Mouse (Mus musculus): Measurements from ENCODE around the gene Gm8882.
"Not testable (repeated sequence)": the region's sequence is repeated elsewhere in the genome, so short reads cannot be mapped to it uniquely, and the experiment has no call there.

The Gm8882 gene

DNA sequence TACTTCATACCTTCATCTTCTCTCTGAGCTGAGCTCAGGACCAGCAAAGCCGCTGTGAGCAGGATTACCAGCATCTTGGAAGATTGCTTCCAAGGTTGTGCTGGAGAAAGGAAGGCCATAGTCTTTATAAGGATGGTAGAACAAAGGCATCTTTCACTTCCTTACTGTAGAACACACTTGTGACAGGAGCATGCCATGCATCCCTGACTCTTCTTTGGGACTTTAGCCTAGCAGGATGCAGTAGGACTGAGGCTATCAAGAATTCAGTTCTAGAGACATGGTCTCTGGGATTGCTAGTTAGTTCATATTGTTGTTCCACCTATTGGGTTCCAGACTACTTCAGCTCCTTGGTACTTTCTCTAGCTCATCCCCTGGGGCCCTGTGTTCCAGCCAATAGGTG is at the start of gene Gm8882:
TSS of gene Gm8882 (minus strand) at position 101 of the 400 bp plus-strand sequence.
- DNase-seq (ENCODE audit: low spot score): not testable (repeated sequence)

GRCm38 (mm10) chr6:132314657-132315056 is 49.3 kb downstream of the Gm8882 start, which contains the start of gene Prpmp5:
TSS of gene Prpmp5 (minus strand) at chr6:132314757.
- DNase-seq (ENCODE audit: low spot score): not testable (repeated sequence)
